Mouse (Mus musculus) cerebellum, adult 8-10 months (tissue): Measurements from ENCODE around the gene Tmem210.

Experiments
- DNase-seq: peaks from one replicate; pipeline ENCODE4 v3.0.0; 2022

Tmem210 gene

DNA sequence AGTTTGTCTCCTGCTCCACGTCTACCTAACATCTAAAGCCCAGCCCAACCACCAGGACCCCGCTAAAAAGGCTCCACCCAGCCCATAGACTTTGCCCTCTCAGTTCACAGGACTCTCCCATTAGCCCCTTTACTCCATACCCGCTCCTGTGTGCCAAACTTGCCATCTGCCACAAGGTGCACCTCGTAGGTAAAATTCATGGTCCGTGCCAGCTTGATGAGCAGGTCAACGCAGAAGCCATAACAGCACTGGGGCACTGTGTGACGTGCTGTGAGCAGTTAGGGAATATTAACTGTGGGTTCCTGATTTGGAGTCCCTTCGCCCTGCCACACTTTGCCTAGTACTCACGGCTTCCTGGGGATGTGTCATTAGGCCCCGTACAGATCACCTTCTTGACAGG is 10.1 kb downstream of the Tmem210 start:
- peak; percentile 59 for DNase-seq

DNA sequence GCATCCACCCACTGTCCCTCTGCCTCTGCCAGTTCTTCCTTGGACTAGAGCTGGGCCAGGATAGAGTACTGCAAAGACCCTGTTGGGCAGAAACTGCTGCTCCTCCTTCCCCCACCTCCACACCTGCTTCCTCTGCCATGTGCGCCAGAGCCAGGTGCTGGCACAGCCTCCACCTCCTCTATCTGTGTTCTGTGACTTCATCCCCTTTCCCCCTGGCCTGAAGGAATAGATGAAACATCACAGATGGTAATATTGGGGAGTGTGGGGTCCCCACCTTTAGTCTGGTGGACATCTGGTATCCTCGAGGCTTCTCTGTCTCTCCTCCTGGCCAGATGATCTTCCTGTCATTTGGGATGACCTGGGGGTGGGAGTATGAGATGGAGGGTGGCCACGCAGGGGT is 15.5 kb downstream of the Tmem210 start:
- DNase-seq: no peak

DNA sequence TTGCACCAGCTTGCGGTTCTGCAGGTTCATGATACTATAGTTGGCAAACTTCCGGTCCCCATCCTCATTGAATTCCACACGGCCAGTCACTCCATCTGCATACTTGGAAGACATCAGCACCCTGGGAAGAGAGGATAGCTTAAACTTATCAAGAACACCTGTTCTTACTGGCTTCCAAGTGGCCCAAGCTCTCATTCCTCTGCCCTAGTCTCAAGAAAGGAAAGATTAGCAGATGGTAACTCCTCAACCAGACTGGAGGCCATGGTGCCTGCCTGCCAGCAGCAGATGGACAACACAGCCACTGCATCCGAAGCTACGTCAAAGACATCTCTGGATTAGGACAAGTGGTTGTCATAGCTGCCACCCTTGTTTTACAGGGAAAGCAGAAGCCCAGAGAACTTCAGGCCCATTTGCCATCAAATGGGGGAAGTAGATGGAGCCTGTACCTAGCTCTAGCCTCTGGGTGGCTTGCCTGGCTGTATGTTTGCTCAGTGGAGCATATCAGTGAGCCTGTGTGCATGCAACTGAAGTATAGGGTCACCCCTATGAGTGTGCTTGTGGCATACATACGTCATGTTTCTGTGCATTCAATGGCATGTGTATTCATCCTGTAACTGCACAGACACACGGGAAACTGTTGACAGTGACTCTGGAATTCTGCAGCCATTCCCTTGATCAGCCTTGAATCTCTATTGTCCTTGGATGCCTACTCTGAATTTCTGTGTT is 16.1 kb downstream of the Tmem210 start:
- DNase-seq: peak; percentile 76

GRCm38 (mm10) chr2:25304657-25305541 is 17.0 kb downstream of the Tmem210 start:
- no peak for DNase-seq

GRCm38 (mm10) chr2:25305587-25306359 is 17.8 kb downstream of the Tmem210 start:
- no peak for DNase-seq

- DNase-seq: peak; percentile 52
These were observed 22.2 kb downstream of the Tmem210 start for GRCm38 (mm10) chr2:25310180-25310579.

- peak; percentile 46 for DNase-seq
These were observed 23.0 kb downstream of the Tmem210 start for GRCm38 (mm10) chr2:25310969-25311368.

GRCm38 (mm10) chr2:25311491-25311891 is 23.5 kb downstream of the Tmem210 start:
- no peak for DNase-seq

DNA sequence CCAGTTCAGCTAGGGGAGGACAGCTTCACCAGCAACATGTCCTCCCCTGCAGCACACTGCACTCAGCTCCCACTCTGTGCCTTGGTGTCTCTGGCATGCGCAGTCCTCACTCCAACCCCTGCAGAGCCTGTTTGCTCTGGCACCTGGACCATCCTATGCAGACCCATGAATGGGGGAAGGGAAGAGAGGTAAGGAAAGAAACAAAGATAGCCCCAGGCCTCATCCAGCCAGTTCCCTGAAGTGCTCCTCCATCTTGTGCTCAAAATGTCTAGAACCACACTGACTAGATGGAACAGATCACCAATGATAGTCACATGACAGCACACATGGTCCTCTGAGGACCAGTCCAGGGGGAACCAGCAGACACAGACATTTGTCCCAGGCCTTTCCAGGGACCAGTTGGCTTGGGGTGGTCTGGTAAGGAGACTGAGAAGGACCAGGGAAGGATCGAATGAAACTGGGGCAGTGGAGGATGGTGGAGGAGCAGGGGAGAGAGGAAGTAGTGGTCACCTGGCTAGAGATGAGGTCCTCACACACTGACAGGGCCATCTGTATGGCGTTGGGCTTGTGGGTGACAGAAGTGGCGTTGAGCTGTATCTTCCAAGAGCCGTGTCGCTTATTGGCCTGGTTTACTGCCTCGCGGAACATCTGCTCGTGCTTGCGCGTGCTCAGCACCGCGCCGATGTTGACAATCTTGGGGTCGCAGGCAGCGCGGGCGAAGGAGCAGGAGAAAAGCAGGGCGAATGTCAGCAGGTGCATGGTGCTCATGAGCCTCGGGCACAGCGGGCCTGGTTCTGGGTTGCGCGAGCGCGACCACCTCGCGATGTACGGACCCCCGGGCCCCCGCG is 30.4 kb downstream of the Tmem210 start:
- peak; percentile 60 for DNase-seq

GRCm38 (mm10) chr2:25318971-25319773 is 31.2 kb downstream of the Tmem210 start, which contains the start of gene Grin1:
TSS of gene Grin1 (minus strand) at chr2:25319187.
- DNase-seq: peak; percentile 84

GRCm38 (mm10) chr2:25320084-25320483 is 32.1 kb downstream of the Tmem210 start:
- DNase-seq: no peak

GRCm38 (mm10) chr2:25326036-25326435 is 38.1 kb downstream of the Tmem210 start:
- no peak for DNase-seq

DNA sequence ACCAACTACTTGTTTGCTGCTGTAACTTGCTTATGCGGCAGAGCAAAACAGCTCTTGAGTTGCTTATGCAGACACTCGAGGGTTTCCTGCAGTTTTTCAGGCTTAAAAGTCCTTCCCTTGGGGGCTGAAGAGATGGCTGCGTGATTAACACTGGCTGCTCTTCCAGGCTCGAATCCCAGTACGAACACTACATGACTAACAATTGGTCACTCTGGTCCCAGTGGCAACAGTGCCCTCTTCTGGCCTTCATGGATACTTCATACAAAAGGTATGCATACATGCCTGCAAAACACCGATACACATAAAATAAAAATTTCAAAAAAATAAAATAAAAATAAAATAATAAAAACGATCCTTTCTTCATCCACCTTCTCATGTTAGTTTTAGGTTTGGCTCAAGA is 40.5 kb downstream of the Tmem210 start:
- DNase-seq: peak; percentile 54

GRCm38 (mm10) chr2:25331470-25331869 is 43.5 kb downstream of the Tmem210 start:
- no peak for DNase-seq

DNA sequence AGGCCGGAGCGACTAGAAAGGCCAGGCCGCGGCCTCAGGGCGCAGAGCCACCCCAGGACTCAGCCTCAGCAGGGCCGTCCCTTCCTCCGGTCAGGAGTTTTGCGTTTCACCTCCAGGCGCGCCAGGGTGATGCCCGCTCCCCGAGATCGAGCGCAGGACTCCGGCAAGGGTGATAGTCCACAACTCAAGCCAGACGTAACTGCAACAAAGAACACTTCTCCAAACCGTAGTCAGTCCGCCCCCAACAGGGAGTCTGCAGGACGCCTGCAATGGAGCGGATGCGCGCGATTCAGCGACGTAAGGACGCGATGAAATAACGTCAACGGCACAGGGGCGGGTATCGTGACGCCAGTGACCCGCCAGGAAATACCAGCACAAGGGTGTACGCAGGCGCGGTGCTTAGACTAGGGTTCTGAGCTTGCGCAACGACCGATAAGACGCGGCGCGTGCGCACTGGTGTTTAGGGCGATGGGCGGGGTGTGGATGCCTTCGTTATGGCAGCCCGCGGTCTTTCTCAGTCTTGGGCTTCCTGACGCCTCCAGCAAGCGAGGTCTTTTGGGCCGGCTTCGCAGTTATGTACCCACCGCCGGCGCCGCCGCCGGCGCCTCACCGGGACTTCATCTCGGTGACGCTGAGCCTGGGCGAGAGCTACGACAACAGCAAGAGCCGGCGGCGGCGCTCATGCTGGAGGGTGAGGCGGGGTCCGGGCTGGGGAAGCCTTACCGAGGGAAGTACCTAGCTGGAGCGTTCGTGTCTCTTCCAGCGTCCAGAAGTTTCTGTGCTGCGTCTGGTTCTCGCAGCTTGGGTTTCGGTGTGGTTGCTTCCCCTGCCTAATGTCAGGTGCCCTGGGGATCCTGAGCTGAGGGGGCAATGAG is 44.6 kb downstream of the Tmem210 start, which contains the start of gene Man1b1:
Gene Man1b1 (plus strand): TSS at position 53 of the 875 bp plus-strand sequence.
- DNase-seq: peak; percentile 99

DNA sequence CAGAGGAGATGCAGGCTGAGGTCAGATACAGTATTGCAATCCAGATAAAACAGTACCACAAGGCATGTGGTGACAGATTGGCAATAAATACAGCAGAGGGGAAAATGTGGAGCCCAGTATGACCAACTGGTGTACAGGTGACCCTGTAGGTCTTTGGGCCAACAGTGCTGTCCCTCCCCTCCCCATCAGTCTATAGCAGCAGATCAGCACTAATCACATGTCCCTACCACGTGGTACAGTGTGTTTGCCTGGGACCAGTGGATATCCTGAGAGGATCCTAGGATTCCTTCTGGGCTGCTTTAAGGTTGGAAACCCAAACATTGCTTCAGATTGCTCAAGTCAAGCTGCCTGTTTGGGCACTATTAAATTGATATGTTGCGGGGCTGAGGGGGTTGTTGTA is 45.6 kb downstream of the Tmem210 start:
- DNase-seq: no peak

DNA sequence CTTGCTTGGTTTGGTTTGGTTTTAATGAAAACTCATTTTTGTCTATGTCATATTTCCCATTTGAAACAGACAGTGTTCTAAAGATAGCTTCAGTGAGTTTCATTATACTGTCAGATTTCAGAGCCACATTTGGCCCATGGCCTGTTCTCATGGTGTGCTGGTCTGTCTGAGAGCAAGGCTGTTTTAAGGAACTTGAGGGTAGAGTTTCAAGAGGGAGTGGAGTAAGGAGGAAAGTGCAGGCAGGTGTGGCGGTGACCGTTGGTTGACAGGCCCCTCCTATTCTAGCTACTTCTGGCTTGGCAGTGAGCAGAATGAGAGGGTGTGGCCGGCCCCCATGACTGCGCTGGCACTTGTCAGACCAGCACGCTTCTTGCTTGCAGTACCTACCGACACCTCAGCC is 50.4 kb downstream of the Tmem210 start:
- no peak for DNase-seq
